Mouse (Mus musculus) bone marrow, adult 2 months (tissue): ENCODE results near the gene Hspa4.
A peak's percentile ranks its signal among the peaks of the same experiment; 100 is the strongest.

Experiments used
- CTCF ChIP-seq: fragments of 200-500 bp; IDR thresholded peaks from 2 replicates; pipeline ENCODE4 v1.5.1; 2011; ENCODE audit warnings: low read length, control low read depth; ENCODE audit not compliant: control insufficient read depth, insufficient read depth
- POLR2A ChIP-seq: fragments of 200-500 bp; IDR thresholded peaks from 2 replicates; pipeline ENCODE4 v1.6.1; 2011; ENCODE audit warnings: low read depth, mild to moderate bottlenecking, control low read depth, low read length, borderline replicate concordance; ENCODE audit not compliant: control insufficient read depth

DNA sequence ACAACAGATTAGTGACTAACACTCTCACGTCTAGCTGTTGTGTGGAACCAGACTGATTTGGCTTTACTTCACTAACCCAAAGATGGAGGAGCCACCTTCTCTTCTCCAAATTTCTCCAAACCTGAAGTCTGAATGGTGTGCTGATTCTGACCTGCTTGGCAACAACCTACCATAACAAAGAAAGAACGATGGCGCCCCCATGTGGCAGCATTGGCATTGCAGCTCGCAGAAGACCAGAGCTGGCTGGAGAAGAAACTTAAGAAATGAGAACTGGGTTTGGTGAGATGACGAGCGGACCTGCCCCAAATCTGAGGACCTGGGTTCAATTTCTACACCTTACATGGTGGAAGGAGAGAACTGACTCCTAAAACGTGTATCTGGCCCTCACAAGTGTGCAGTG lies 45.3 kb downstream of the Hspa4 start:
- no peak for TF ChIP-seq POLR2A
- peak; percentile 73 for TF ChIP-seq CTCF
